Mouse (Mus musculus) retina, adult 2 months (tissue): ENCODE results near the gene Tdgf1.

ENCODE experiments used
- DNase-seq: peaks from one replicate; pipeline ENCODE4 v3.0.0-alpha.2; 2012; ENCODE audit warnings: low read depth, low spot score

Tdgf1 gene

DNA sequence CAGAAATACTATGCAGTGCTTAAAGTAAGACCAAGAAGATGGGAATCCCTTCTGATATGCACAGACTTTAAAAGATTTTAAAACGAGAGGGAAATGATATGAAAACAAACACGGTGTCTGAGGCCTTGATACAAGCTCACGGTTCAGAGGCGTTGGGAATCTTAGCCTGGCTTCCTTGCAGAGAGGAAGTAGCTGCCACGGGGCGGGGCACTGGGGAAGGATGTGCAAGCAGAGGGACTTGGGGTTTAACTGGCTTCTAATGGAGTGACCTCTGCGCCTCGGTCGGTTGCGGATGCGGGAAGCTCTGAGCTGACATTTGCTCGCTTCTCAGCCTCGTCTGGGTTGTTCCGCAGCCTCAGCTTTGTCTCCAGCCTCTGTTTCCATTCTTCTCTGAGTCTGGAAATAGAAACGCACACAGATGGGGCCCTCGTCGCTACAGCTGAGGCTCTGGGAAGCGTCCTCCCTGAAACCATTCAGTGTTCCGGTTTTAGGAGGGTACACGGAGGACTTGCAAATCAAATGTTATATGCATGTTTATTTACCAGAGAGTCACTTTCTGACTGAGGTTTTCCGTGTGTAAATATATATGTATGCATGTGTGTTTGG, 31.2 kb downstream of the Tdgf1 start:
- no peak for DNase-seq

DNA sequence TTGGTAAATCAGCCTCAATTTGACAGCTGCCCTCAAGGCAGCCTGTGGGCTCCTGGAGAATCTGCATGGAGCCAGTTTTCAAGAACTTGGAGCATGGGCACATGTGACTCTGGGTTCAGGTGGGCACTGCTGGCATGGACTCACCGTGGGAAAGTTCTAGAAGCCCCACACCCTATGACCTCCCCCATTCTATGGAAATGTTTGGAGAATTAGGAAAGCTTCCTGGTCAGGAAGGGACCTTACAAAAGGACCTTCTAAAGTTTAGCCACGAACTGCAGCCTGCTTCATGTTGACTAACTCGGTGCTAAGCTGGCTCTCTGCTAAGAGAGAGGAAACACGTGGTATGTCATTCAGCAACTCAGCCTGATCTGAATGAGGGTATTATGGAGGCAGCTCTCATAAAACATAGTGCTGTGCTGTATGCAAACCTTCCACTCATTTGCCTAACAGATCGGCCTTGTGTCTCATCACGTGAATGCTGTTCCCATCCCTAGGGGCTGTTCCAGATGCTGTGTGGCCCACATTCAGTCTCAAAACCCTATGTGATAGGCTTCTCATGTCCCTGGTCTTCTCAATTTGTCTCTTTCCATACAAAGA, 36.5 kb downstream of the Tdgf1 start:
- no peak for DNase-seq

DNA sequence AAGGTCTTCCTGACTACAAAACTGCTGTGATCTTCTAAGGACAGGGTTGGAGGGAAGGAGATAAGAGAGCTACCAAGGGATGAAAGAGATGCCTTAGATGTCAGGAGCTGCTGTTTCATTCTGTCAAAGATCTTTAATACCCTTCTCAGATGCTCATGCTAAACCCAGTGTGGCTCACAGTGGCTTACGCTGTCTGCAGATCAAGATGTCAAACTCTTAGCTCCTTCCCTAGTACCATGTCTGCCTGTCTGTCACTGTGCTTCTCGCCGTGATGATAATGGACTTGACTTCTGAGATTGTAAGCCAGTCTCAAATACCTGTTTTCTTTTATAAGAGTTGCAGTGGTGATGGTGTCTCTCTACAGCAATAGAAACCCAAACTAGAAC, 37.3 kb downstream of the Tdgf1 start:
- no peak for DNase-seq

DNA sequence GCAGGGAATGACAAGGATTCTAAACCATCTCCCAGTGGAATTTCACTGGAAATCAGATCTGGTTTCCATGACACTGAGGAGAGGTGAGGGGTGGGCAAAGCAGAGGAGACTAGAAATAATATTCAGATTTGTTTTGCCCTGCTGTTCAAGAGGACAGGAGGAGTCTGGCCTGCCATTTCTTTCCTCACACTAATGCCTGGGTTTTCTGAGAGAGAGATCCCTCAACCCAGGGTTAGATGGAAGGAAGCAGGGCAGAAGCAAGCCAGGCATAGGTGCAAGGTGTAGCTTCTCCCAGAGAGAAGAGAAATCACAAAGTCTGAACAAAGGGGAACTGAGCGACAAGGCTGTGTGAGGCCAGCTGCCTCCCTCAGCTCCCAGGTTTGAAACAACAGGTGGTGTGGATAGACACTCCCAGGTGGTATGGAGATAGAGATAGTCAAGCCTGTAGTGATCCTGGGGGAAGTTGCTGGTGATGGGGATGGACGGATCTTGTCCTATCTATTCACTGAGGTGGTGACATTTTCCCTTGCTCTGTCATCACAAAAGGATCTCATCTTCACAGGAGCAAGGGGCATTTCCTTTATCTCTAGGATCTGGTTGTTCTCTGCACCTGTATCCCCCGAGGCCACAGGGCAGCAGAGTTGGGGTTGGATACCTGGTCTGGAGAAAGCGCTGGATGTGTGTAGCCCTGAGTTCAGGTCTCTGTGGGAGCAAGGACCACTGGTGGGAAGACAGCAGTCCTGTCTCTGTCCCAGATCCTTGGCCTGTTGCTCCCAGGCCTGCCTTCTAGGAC, 37.9 kb downstream of the Tdgf1 start:
- no peak for DNase-seq

DNA sequence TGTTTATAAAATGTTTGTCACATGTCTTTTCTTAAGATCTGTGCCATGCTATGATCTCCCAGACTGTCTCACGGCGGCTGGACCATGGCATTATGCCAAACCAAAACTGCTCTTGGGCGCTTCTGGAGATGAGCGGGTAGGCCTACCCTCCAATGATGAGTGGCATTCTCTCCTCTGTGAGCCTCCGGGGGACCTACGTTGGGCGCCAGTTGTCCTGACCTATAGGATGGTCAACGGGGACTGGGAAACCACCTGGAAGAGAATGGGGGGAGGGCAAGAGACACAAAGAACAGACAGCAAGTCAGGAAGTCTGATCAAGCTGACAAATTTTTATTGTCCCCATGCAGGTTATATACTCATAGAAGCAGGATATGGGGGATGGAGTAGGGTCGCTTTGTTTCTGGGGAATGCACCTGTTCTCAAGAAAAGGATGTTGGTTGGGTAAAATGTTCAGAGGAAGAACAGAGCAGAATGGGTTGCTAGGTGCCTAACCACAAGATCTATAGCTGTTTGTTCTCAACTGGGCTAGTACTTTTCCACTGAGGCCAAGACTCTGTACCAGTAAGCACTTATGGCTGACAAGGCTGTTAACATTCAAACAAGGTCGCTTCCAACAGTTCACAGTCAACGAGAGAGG, 38.6 kb downstream of the Tdgf1 start:
- DNase-seq, result no peak

DNA sequence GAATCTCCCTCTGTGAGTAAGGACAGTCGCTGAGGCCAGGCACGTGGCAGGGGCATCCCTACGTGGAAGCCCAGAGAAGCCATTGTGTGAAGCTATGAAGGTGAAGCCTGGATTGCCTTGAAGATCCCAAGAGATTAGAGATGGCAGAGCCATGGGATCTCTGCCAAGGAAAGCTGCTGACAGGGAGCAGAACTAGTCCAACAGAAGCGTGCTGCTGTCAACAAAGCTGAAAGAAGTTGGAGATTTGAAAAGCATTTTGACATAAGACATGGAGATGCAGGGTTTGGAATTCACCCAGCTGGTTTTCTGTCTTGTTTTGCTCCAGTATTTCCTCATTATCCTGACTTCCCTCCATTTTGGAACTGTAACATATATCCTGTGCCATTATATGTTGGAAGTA, 43.7 kb downstream of the Tdgf1 start:
- no peak for DNase-seq

DNA sequence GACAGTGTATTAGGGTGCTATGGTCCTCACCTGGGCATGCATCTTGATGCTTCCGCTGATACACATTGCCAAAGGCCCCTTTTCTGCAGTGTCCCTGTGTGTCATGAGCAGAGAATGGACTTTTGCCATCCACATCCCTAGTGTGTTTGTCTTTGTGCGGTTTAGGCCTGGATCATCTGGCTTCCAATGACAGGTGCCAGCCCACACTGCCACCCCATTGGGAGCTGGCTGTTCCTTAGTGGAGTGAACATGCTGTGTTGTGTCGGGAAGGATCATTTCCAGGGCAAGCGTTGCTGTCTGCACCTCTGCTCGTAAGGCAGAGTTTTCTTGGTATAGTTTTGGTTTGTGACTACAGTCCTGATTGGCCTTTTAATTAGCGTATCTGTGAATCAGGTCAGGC, 44.8 kb downstream of the Tdgf1 start:
- no peak for DNase-seq

DNA sequence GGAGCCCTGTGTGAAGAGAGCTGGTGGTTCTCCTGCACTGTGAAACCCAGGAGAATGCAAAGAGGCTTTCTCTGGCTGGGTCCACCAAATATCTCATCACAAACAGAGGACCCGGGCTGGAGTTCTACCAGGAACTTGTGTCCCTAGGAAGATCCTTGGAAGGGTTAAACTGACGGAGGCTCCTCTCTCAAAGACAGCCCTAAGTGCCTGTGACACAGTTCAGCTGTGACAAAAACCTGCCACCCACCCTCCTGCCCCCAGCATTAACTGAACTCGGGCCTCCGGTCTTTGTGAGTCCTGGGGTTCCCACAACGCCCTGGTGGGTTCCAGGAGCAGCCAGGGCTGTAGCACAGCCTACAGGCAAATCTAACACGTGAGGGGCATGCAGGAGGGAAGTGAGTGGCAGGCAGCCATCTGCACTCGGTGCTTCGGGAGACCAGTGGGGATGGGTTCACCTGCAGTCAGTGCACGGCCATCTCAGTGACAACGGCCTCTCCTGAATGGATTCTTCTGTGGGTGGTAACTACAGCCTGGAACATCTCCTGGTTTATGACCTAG, 46.4 kb downstream of the Tdgf1 start:
- DNase-seq, result no peak

DNA sequence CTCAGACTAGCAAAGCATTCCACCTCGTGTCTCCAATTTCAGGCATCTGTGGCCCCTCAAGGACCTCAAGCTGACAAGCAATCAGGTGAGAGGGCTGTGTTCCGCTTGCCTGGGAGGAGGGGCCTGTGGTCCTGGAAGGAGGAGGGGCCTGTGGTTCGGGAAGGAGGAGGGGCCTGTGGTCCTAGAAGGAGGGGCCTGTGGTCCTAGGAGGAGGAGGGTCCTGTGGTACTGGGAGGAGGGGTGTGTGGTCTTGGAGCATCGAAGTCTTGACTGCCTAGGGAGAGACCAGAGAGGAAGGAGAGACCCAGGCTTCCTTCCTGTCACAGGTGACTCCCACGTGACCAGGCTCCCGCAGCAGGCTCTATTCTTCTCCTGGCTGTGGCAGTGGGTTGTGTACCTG, 49.4 kb downstream of the Tdgf1 start:
- DNase-seq, result no peak

DNA sequence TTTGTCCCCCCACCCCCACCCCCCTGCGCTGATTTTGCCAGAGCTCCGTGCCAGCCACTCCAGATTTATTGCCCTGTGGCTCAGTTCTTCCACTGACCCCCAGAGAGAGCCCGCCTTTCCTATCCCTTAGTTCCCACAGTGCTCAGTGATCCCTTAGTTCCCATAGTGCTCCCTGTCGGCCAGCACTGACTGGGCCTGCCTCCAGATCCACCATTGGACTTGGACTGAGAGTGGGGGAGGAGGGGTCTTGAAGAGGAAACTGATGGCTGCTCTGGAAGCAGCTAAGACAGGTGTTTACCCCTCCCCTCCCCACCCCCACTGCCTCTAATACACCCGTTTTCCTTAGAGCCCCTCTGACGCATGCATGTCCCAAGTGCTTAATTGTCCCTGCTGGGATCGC, 50.0 kb downstream of the Tdgf1 start:
- DNase-seq, result no peak

DNA sequence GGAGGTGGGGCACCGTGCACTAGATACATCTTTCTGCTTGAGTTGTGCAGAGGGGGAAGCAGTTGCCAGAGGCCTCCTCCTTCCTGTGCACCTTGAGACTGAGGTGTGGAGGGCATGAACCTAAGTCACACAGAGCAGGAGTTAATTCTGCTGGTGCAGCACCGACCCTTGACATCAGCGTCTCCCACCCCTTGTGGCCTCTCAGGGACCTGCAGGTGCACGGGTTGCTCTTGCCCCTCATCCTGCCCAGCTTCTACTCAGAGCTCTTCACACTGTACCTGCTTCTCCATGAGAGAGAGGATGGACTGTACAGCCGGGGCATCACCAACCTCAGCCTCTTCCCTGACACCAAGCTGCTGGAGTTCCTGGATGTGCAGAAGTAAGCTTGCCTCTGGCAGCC, 50.5 kb downstream of the Tdgf1 start:
- no peak for DNase-seq

DNA sequence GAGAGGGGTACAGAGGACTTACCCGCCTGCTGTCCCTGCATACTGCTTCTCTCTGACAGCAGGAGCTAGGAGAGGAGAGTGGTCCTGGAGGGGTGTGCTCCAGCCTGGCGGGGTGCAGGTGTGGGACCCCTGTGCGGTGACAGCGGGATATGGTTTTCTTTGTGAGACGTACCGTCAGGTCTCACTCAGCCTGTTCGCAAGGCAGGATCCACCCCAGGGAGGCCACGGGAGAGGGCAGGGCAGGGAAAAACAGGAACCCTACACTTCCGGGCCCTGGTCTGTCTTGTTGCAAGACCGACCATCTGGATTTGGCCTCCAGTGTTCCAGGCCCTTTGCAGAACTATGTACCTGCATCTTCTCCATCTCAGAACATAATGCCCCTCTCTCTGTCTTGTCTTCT, 52.5 kb downstream of the Tdgf1 start:
- DNase-seq, result no peak

DNA sequence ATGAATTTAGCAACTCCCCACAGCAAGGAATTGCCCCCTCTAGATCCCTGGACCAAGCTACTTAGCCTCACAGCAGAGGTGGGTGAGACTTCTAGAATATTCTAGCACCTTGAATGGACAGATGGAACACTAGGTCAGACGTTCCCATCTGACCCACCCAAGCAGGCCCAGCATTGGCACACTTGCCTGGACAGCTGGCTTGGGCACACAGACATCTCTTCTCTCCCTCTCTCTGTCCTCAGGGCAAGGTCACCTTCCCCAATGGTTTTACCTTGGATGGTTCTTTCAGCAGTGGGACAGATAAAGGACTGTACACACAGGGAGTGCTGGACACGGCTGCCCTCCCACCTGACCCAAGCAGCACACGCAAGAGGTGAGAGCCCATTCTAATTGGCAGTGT, 53.4 kb downstream of the Tdgf1 start:
- DNase-seq, result no peak

DNA sequence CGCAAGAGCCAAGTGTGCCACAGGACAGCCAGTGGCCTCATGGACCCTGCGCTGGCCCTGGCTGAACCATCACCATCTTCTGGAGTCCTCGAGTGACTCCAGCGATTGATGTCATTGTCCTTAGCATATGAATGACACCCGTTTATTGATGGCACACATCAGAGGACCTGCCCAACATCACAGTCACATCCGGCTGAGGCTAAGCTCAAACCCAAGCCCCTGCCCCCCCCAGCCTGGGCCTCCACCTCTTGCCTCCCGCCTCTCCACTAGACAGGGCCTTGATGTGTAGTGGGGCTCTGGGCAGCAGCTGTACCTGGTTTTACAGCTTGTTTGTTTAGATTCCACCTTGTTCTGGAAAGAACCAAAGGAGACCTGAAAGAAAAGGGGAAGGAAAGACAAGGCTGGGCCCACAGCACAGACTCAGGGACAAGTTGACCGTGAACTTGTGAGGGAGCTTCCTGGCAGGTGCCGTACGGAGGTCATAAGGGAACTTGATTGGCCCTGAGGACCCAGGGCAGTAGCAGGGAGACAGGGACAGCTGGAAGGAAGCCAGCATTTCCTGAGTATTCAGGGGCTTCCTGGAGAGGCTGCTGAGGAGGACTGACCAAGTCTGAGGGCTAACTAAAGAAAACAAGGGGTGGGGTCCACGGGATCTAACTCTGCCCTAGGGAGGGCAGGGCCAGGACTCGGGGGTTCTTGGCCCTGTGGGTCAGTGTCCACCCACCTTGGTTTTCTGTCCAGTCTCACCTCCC, 54.7 kb downstream of the Tdgf1 start:
- no peak for DNase-seq

DNA sequence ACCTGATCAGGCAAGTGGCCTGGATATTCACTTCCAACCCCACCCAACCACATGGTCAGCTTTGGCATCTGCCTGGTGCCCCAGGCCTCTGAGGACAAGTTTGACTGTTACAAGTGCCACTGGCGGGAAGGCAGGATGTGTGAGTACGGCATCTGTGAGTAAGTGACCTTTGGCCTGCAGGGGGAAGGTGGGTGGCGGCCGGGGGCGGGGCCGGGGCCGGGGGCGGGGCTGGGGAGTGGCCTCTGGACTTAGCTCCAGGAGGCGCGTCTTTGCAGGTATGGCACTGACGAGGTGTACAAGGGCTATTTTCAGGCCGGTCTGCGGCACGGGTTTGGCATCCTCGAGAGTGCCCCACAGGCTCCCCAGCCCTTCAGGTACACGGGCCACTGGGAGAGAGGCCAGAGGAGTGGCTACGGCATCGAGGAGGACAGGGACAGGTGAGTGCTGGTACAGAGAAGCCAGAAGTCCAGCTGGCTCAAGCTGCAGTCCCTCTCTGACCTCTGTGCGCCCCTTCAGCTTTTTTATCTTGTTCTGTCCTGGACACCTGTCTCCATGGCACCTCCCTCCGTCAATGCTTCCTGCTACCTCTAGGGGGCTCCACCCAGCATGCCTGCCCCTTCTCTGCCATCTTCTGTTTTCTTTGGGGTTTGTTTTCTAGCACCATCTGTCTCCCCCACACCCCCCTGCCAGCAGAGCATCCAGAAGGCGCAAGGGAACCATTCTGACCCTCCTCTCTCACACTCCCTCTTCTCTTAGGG, 55.8 kb downstream of the Tdgf1 start:
- no peak for DNase-seq
